Mouse (Mus musculus): ENCODE results near the gene Mkks.

GRCm38 (mm10) chr2:136911958-136912411 lies 20.8 kb upstream of the Mkks start:
- TF ChIP-seq CTCF (IDR thresholded peaks at IDR 0.05; ENCODE audit: low read depth) (no peak), EP300 (optimal IDR thresholded peaks at IDR 0.05) (no peak)
